ENCODE assay signal across 15 mouse cellular contexts in genomic region chr7:139191619-139192018, GRCm38 (mm10). TPM values are rescaled to one million over a fixed set of nuclear protein-coding genes. Genes with fewer than 3 reads are reported as not detected.
DNase-seq lines count a peak whose midpoint lies in the region; ATAC-seq and TF ChIP-seq lines count a peak whose summit lies in the region.
"Had no signal": no experiment of that assay in that cellular context is flagged by ENCODE, and none has a peak within 500 bp of the region (broad histone marks: within the 10 kb centered on the region; RNA-seq: fewer than 3 reads in every experiment).

No protein-coding gene starts in this region.

- no peak overlapping the region for H3K9ac ChIP-seq in midbrain, postnatal 0 days (replicated peaks; ENCODE audit: low read length, poor library complexity, severe bottlenecking)
- H3K9ac ChIP-seq in midbrain, embryonic 15.5 days = no peak overlapping the region
- H3K9ac ChIP-seq: neural tube, embryonic 15.5 days had no signal

- 74% methylated on average over 6 of the region's 6 CpGs for WGBS in kidney, adult 2 months
- WGBS in midbrain, postnatal 0 days = 71% methylated on average over 6 of the region's 6 CpGs
- WGBS in midbrain, embryonic 15.5 days = 73% methylated on average over 6 of the region's 6 CpGs
- 62% methylated on average over 6 of the region's 6 CpGs for WGBS in bone marrow, adult 2 months

- intact Hi-C loops in left cerebral cortex, postnatal 4 days (cut with DNase I) = no loop called here

- H3K4me1 ChIP-seq in kidney, adult 2 months (ENCODE audit: control insufficient read depth, insufficient read depth, low read length) = no peaks in the 10 kb centered on the region
- H3K4me1 ChIP-seq in midbrain, postnatal 0 days (ENCODE audit: insufficient read depth, low read length) = 0 out of 2 replicates have a peak, but pooled peaks cover 6% of the 10 kb centered on the region
- H3K4me1 ChIP-seq in midbrain, embryonic 15.5 days = peaks cover 10% of the 10 kb centered on the region
- H3K4me1 ChIP-seq in bone marrow, adult 2 months (ENCODE audit: control insufficient read depth, insufficient read depth, low read length) = no peaks in the 10 kb centered on the region

- TF ChIP-seq POLR2A in kidney, adult 2 months (IDR thresholded peaks at IDR 0.05; ENCODE audit: low read depth, low read length) = no peak
- no peak for TF ChIP-seq POLR2A in bone marrow, adult 2 months (IDR thresholded peaks at IDR 0.05; ENCODE audit: borderline replicate concordance, control insufficient read depth, low read depth, low read length)

- H3K36me3 ChIP-seq in kidney, adult 2 months (ENCODE audit: control insufficient read depth, insufficient read depth, low read length) = no peaks in the 10 kb centered on the region
- no peaks in the 10 kb centered on the region for H3K36me3 ChIP-seq in midbrain, postnatal 0 days (ENCODE audit: insufficient read depth, low read length)
- H3K36me3 ChIP-seq in midbrain, embryonic 15.5 days (replicated peaks) = no peaks in the 10 kb centered on the region
- H3K36me3 ChIP-seq: neural tube, embryonic 15.5 days had no signal

- H3K4me2 ChIP-seq in midbrain, postnatal 0 days (ENCODE audit: low read depth, low read length, poor library complexity, severe bottlenecking) = no peak overlapping the region
- no peak overlapping the region for H3K4me2 ChIP-seq in midbrain, embryonic 15.5 days
- H3K4me2 ChIP-seq: neural tube, embryonic 15.5 days had no signal

- TF ChIP-seq CTCF in kidney, adult 2 months (conservative IDR thresholded peaks at IDR 0.05; ENCODE audit: insufficient read depth, insufficient read length, low read depth, low read length) = 0 out of 2 replicates have a peak, but pooled peaks have one; percentile 21
- TF ChIP-seq CTCF in midbrain, postnatal 0 days (IDR thresholded peaks at IDR 0.05) = peak; percentile 21; the same call in 1 of the 2 replicates
- TF ChIP-seq CTCF in bone marrow, adult 2 months (IDR thresholded peaks at IDR 0.05; ENCODE audit: control insufficient read depth, insufficient read depth, low read length) = peak; percentile 23; the same call in 1 of the 2 replicates

- peak; percentile 2 for DNase-seq in cerebellum, adult 11-12 months
- DNase-seq in cerebellum, adult 9-11 months = no peak
- no peak for DNase-seq in kidney, adult 2 months
- DNase-seq in kidney, postnatal 14 days = no peak
- DNase-seq in midbrain, postnatal 0 days (ENCODE audit: low spot score) = no peak
- no peak for DNase-seq in left cerebral cortex, postnatal 4 days
- DNase-seq: adrenal gland, postnatal 14 days; cerebellum, postnatal 36 days; kidney, adult 11 months had no signal

- H3K27ac ChIP-seq in kidney, adult 2 months (ENCODE audit: insufficient read depth, low read depth, low read length) = no peak overlapping the region
- H3K27ac ChIP-seq in midbrain, postnatal 0 days (ENCODE audit: low read depth, low read length) = no peak overlapping the region
- no peak overlapping the region for H3K27ac ChIP-seq in midbrain, embryonic 15.5 days
- no peak overlapping the region for H3K27ac ChIP-seq in bone marrow, adult 2 months (ENCODE audit: control insufficient read depth, insufficient read depth, low read depth, low read length, poor library complexity)
- H3K27ac ChIP-seq: neural tube, embryonic 15.5 days had no signal

- H3K27me3 ChIP-seq in kidney, adult 2 months (replicated peaks; ENCODE audit: control insufficient read depth, insufficient read depth, low read length) = no peaks in the 10 kb centered on the region
- no peaks in the 10 kb centered on the region for H3K27me3 ChIP-seq in midbrain, postnatal 0 days (ENCODE audit: insufficient read depth, low read length)
- 0 out of 2 replicates have a peak, but pooled peaks cover 8% of the 10 kb centered on the region for H3K27me3 ChIP-seq in midbrain, embryonic 15.5 days (replicated peaks)

- H3K4me3 ChIP-seq in kidney, adult 2 months (ENCODE audit: insufficient read depth, low read depth, low read length) = no peak overlapping the region
- H3K4me3 ChIP-seq in midbrain, postnatal 0 days (ENCODE audit: low read depth, low read length) = no peak overlapping the region
- H3K4me3 ChIP-seq in midbrain, embryonic 15.5 days = no peak overlapping the region
- no peak overlapping the region for H3K4me3 ChIP-seq in bone marrow, adult 2 months (replicated peaks; ENCODE audit: control insufficient read depth, low read depth, low read length)
- H3K4me3 ChIP-seq: megakaryocyte, embryonic 14.5 days; neural tube, embryonic 15.5 days had no signal

- no peak for ATAC-seq in midbrain, postnatal 0 days (ENCODE audit: low FRiP score)
- ATAC-seq in midbrain, embryonic 15.5 days (replicated peaks) = no peak

- no peaks in the 10 kb centered on the region for H3K9me3 ChIP-seq in midbrain, postnatal 0 days (ENCODE audit: low read length)
- H3K9me3 ChIP-seq in midbrain, embryonic 15.5 days = no peaks in the 10 kb centered on the region
- H3K9me3 ChIP-seq: neural tube, embryonic 15.5 days had no signal

RNA-seq across cellular contexts. Expression of gene Lrrc27, which starts 21.2 kb away (rescaled TPM):
- polyA plus RNA-seq in kidney, adult 2 months (2012; rRNA removed) = 3.3 and 3.7 TPM in 2 replicates
- total RNA-seq in midbrain, postnatal 0 days (2014; rRNA removed) = 2.5 and 2.7 TPM in 2 replicates
- 5.6 and 6.6 TPM in 2 replicates for polyA plus RNA-seq in midbrain, postnatal 0 days (2015; fragmentation: Nextera tagmentation; extraction: Ambion mirVana)
- 4.1 and 4.6 TPM in 2 replicates for polyA plus RNA-seq in midbrain, embryonic 15.5 days (2015; fragmentation: Nextera tagmentation; extraction: Ambion mirVana)
- 5.2 TPM in 1 of 2 replicates, not detected in the other for polyA plus RNA-seq in bone marrow, adult 2 months (2011; ENCODE audit: insufficient read depth, insufficient read length, low replicate concordance, missing spikeins)
- 1 to 10 TPM; 5.4 to 6.5 TPM for total RNA-seq in left cerebral cortex, postnatal 4 days (2021)

RNA-seq across cellular contexts. Expression of gene Stk32c, which starts 21.5 kb away (rescaled TPM):
- 3.1 and 3.2 TPM in 2 replicates for polyA plus RNA-seq in kidney, adult 2 months (2012; rRNA removed)
- total RNA-seq in midbrain, postnatal 0 days (2014; rRNA removed) = 33.2 and 35.6 TPM in 2 replicates
- 2.4 TPM in 2 replicates for polyA plus RNA-seq in midbrain, postnatal 0 days (2015; fragmentation: Nextera tagmentation; extraction: Ambion mirVana)
- polyA plus RNA-seq in midbrain, embryonic 15.5 days (2015; fragmentation: Nextera tagmentation; extraction: Ambion mirVana) = 2.3 and 2.4 TPM in 2 replicates
- 3.2 TPM in 1 of 2 replicates, not detected in the other for polyA plus RNA-seq in bone marrow, adult 2 months (2011; ENCODE audit: insufficient read depth, insufficient read length, low replicate concordance, missing spikeins)
- 10 to 100 TPM; 53.9 to 59.5 TPM for total RNA-seq in left cerebral cortex, postnatal 4 days (2021)
- total RNA-seq: hematopoietic stem cell, adult 5-6 weeks had no signal
- polyA plus RNA-seq: liver, embryonic 16.5 days had no signal

RNA-seq across cellular contexts. Expression of gene Pwwp2b, which starts 56.7 kb away (rescaled TPM):
- polyA plus RNA-seq in kidney, adult 2 months (2012; rRNA removed) = 7.9 and 8.0 TPM in 2 replicates
- 3.4 and 3.5 TPM in 2 replicates for total RNA-seq in midbrain, postnatal 0 days (2014; rRNA removed)
- 4.5 and 4.7 TPM in 2 replicates for polyA plus RNA-seq in midbrain, postnatal 0 days (2015; fragmentation: Nextera tagmentation; extraction: Ambion mirVana)
- 5.2 and 5.3 TPM in 2 replicates for polyA plus RNA-seq in midbrain, embryonic 15.5 days (2015; fragmentation: Nextera tagmentation; extraction: Ambion mirVana)
- 1.6 and 5.6 TPM in 2 replicates for polyA plus RNA-seq in bone marrow, adult 2 months (2011; ENCODE audit: insufficient read depth, insufficient read length, low replicate concordance, missing spikeins)
- 1 to 10 TPM; 6.2 to 6.7 TPM for total RNA-seq in left cerebral cortex, postnatal 4 days (2021)
